Mouse (Mus musculus) cerebellum, adult 2 months (tissue): ENCODE data around the gene Insrr.

Experiments
- CTCF ChIP-seq: fragments of 200-500 bp; IDR thresholded peaks from 2 replicates; pipeline ENCODE4 v1.5.1; 2011; ENCODE audit warnings: low read depth, mild to moderate bottlenecking, control low read depth, low read length, moderate library complexity, borderline replicate concordance; ENCODE audit not compliant: insufficient read depth
- POLR2A ChIP-seq: fragments of 200-500 bp; IDR thresholded peaks from 2 replicates; pipeline ENCODE4 v1.6.1; 2011; ENCODE audit warnings: low read length, control low read depth, borderline replicate concordance; ENCODE audit not compliant: insufficient read depth

DNA sequence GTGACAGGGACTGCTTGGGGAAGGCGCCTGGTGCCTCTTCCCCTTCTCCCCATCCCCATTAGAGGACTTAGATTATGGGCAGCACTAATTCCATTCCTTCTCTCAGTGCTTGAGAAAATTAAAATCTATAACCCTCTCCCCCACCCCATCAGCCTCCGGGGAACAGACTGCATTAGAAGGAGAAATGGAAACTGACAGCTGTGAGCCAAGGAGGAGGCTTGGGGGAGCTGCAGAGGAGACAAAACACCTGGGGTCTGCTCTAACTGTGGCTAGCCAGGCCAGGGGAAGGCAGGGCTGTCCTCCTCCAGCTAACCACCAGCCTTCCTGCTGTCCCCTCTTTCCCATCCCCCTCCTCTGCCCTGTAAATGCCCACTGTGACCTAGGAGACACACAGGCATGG is 17.7 kb upstream of the Insrr start:
- TF ChIP-seq CTCF (no peak), POLR2A (no peak)
